Mouse (Mus musculus) sigmoid colon, adult 10 weeks (tissue): ENCODE data around the gene Myoc. TPM values are rescaled to one million over a fixed set of nuclear protein-coding genes. Genes with fewer than 3 reads are reported as not detected.

Experiments
- polyA plus RNA-seq: library from polyadenylated mRNA; stranded (reverse); fragments of 350-450 nt; fragmentation: Illumina TruSeq; extraction: RNeasy Lipid Tissue Mini Kit (QIAGEN cat#74804); gene quantifications from one replicate; pipeline ENCODE4 v1.2.3, GENCODE M21; 2014; ENCODE audit warnings: low read depth, low replicate concordance

The Myoc gene
- 0.28 TPM for polyA plus RNA-seq

DNA sequence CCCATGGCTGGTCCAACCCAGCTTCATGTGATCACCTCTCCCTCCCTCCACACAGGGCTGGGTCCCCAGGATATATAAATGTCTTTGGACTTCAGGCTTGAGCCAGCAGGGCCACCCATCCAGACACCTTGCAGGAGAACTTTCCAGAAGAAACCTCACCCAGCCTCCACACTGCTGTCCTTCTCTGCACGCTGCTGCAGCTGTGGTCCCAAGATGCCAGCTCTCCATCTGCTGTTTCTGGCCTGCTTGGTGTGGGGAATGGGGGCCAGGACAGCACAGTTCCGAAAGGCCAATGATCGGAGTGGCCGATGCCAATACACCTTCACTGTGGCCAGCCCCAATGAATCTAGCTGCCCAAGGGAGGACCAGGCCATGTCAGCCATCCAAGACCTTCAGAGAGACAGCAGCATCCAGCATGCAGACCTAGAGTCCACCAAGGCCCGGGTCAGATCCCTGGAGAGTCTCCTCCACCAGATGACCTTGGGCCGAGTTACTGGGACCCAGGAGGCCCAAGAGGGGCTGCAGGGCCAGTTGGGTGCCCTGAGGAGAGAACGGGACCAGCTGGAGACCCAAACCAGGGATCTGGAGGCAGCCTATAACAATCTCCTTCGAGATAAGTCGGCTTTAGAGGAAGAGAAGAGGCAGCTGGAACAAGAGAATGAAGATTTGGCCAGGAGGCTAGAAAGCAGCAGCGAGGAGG, at the start of gene Myoc:
Myoc (plus strand) TSS at position 105 of the 700 bp plus-strand sequence.

DNA sequence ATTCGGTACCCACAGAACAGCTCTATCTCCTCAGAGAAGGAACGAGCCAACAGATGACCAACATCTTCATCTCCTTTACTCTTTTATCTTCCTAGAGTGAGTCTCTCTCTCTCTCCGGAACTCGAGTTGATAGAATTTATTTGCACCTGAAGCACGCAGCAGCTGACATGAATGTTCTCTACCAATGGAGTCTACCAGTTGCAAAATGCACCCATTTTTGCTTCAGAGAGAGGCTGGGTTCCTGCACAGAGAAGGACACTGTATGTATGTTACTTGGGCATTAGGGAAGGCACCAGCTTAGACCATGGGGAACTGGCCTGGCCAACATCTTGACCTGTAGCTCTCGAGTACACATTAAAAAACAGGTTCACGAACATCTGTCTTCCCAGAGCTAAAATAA, 19.2 kb downstream of the Myoc start, which contains the start of gene Myocos:
Myocos (minus strand) TSS at position 101 of the 400 bp plus-strand sequence.

Other genes starting within 250 kb of the Myoc start
- gene Dnm3, start 161.1 kb upstream of the Myoc start, polyA plus RNA-seq = 4.5 TPM
- 2.1 TPM for gene Mettl13, start 90.6 kb upstream of the Myoc start, polyA plus RNA-seq
- gene Vamp4, start 68.6 kb upstream of the Myoc start, polyA plus RNA-seq = 192 TPM
- not detected for gene Myocos, start 19.1 kb downstream of the Myoc start, polyA plus RNA-seq
- 81.9 TPM for gene Prrc2c, start 101.4 kb downstream of the Myoc start, polyA plus RNA-seq
- 18.5 TPM for gene Fmo4, start 174.8 kb downstream of the Myoc start, polyA plus RNA-seq
- gene Fmo1, start 227.5 kb downstream of the Myoc start, polyA plus RNA-seq = 36.3 TPM